Mouse (Mus musculus) ES-Bruce4 (cell line): ENCODE measurements at regions not wholly inside any gene's neighbourhood (a gene's known extent, or its start where the extent isn't known, plus 50 kb on each side); places are given as distances from the start of the nearest gene placed in this dataset.

Source experiments
- CTCF ChIP-seq: IDR thresholded peaks from one replicate; pipeline ENCODE4 v1.8.1; 2011; ENCODE audit warnings: low read depth, low read length
- EP300 ChIP-seq: IDR thresholded peaks from 2 replicates; pipeline ENCODE4 v1.6.1; 2011; ENCODE audit warnings: low read depth, low read length; ENCODE audit not compliant: insufficient read depth
- POLR2A ChIP-seq: IDR thresholded peaks from one replicate; pipeline ENCODE4 v1.8.1; 2011; ENCODE audit warnings: low read length; ENCODE audit not compliant: insufficient read depth

GRCm38 (mm10) chr7:117090911-117091550, 289.7 kb upstream of the Xylt1 start:
- TF ChIP-seq POLR2A = no peak
- TF ChIP-seq CTCF = no peak
- TF ChIP-seq EP300 = no peak
